Mouse (Mus musculus): ENCODE results near the gene Gm28051. TPM values are rescaled to one million over a fixed set of nuclear protein-coding genes. Genes with fewer than 3 reads are reported as not detected.

Gene Gm28051
- polyA plus RNA-seq, 1 experiment from 2014 or later, result not detected

DNA sequence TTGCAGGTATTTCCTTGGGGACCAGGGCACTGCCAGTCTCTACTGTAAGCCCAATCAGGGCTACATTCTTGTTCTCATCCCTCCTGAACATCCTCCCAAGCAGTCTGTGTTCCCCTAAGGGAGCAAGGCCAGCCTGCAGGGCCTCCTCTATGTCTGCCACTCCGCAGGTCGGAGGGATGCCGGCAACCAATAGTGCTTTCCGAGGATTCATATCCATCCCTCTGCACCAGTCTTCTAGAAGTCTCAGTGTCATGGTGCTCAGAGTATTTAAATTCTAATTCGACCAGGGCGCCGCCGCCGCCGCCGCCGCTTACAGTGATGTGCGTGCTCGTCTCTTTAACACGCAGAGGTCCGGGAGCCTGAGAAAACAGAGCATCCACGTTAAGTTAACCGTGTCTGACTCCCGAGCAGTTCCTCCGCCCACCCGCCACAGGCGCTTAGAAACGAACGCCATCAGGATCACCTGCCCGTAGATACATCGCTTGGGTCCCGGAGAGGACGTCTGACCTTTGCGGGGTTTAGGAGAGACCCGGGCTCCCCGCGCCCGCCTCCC is 14.5 kb downstream of the Gm28051 start:
- Histone ChIP-seq H3K27ac (peak overlapping the region; percentile 90), H3K9me3 (no peaks in the 10 kb centered on the region), H3K4me3 (replicated peaks) (peak overlapping the region; percentile 80), H3K4me1 (replicated peaks) (peaks cover 21% of the 10 kb centered on the region), H3K4me2 (peak overlapping the region; percentile 84), H3K9ac (replicated peaks) (peak overlapping the region; percentile 82), H3K36me3 (peaks cover 7% of the 10 kb centered on the region; the same call in 1 of the 2 replicates), H3K27me3 (no peaks in the 10 kb centered on the region)
- WGBS, result under 1% methylated on average over 33 of the region's 33 CpGs
- ATAC-seq (ENCODE audit: insufficient number of reproducible peaks, insufficient read depth, low FRiP score, low TSS enrichment, low read depth), result peak; percentile 21; the same call in 1 of the 2 replicates

DNA sequence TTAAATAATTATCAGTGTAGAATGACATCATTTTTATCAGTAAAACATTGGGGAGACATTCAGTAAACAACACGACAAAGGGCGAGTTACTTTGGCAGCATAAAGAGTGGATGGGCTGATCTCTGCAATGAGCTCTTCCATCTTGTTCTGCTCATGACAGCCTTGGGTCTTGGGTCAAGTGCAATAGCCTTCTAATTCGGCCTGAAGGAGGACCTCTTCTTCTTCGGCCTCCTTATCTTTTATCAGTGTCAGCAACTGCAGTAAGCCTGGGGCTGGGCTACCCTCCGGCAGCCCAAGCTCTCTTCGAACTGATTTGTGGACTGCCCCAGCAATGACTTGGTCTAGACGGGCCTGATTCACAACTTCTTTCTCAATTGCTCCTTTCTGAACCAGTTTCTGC is 15.5 kb downstream of the Gm28051 start:
- no peaks in the 10 kb centered on the region for H3K9me3 ChIP-seq
- H3K4me3 ChIP-seq (replicated peaks), result no peak overlapping the region
- H3K4me2 ChIP-seq, result no peak overlapping the region
- no peak for ATAC-seq (ENCODE audit: insufficient number of reproducible peaks, insufficient read depth, low FRiP score, low TSS enrichment, low read depth)
- no peak overlapping the region for H3K27ac ChIP-seq
- H3K9ac ChIP-seq (replicated peaks), result no peak overlapping the region
- H3K36me3 ChIP-seq, result peaks cover 6% of the 10 kb centered on the region; the same call in 1 of the 2 replicates
- H3K4me1 ChIP-seq (replicated peaks), result peaks cover 21% of the 10 kb centered on the region
- WGBS, result 84% methylated on average over 7 of the region's 7 CpGs
- H3K27me3 ChIP-seq, result no peaks in the 10 kb centered on the region

DNA sequence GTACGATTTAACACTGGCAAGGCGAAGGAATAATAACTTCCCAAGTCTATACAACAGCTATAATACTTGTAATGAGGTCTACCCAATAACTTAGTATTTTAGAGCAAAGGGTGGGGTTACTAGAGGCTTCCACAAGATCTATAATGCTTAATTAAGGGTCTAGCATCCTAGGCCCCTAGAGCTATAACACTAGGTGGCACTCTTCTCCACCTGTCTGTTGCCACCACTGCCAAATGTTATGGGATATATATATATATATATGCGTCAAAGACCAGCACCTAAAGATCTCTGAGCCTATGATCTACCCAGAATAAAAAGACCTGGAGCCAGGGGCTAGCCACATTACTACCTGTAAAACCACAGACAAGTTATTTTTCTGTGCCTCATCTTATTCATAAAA is 17.3 kb downstream of the Gm28051 start:
- 59% methylated on average over 3 of the region's 3 CpGs for WGBS
- no peak overlapping the region for H3K4me2 ChIP-seq
- no peak overlapping the region for H3K27ac ChIP-seq
- peaks cover 6% of the 10 kb centered on the region; the same call in 1 of the 2 replicates for H3K36me3 ChIP-seq
- peaks cover 21% of the 10 kb centered on the region for H3K4me1 ChIP-seq (replicated peaks)
- H3K9me3 ChIP-seq, result no peaks in the 10 kb centered on the region
- no peaks in the 10 kb centered on the region for H3K27me3 ChIP-seq
- no peak for ATAC-seq (ENCODE audit: insufficient number of reproducible peaks, insufficient read depth, low FRiP score, low TSS enrichment, low read depth)
- H3K4me3 ChIP-seq (replicated peaks), result no peak overlapping the region
- no peak overlapping the region for H3K9ac ChIP-seq (replicated peaks)

- peaks cover 12% of the 10 kb centered on the region for H3K4me1 ChIP-seq (replicated peaks)
- WGBS, result 82% methylated on average over 5 of the region's 5 CpGs
- no peak for ATAC-seq (ENCODE audit: insufficient number of reproducible peaks, insufficient read depth, low FRiP score, low TSS enrichment, low read depth)
- no peak overlapping the region for H3K4me2 ChIP-seq
- H3K27me3 ChIP-seq, result no peaks in the 10 kb centered on the region
- H3K9ac ChIP-seq (replicated peaks), result no peak overlapping the region
- peaks cover 6% of the 10 kb centered on the region; the same call in 1 of the 2 replicates for H3K36me3 ChIP-seq
- H3K27ac ChIP-seq, result no peak overlapping the region
- H3K9me3 ChIP-seq, result no peaks in the 10 kb centered on the region
- no peak overlapping the region for H3K4me3 ChIP-seq (replicated peaks)
Observed at GRCm38 (mm10) chr12:102739096-102739495, 18.5 kb downstream of the Gm28051 start.

- Histone ChIP-seq H3K27ac (no peak overlapping the region), H3K4me3 (replicated peaks) (no peak overlapping the region), H3K36me3 (no peaks in the 10 kb centered on the region), H3K9ac (replicated peaks) (no peak overlapping the region), H3K27me3 (no peaks in the 10 kb centered on the region), H3K4me1 (replicated peaks) (peaks cover 22% of the 10 kb centered on the region), H3K4me2 (no peak overlapping the region), H3K9me3 (no peaks in the 10 kb centered on the region)
- no peak for ATAC-seq (ENCODE audit: insufficient number of reproducible peaks, insufficient read depth, low FRiP score, low TSS enrichment, low read depth)
- WGBS, result 8% methylated on average over 5 of the region's 5 CpGs
Observed at GRCm38 (mm10) chr12:102733381-102733780, 24.2 kb downstream of the Gm28051 start.

GRCm38 (mm10) chr12:102730798-102731619 is 26.6 kb downstream of the Gm28051 start:
- no peaks in the 10 kb centered on the region for H3K9me3 ChIP-seq
- no peaks in the 10 kb centered on the region for H3K27me3 ChIP-seq
- peak overlapping the region; percentile 11; the same call in 1 of the 2 replicates for H3K4me3 ChIP-seq (replicated peaks)
- peak overlapping the region; percentile 97 for H3K27ac ChIP-seq
- H3K4me1 ChIP-seq (replicated peaks), result peaks cover 22% of the 10 kb centered on the region
- H3K9ac ChIP-seq (replicated peaks), result 0 out of 2 replicates have a peak overlapping the region, but pooled peaks have one; percentile 34
- H3K36me3 ChIP-seq, result no peaks in the 10 kb centered on the region
- ATAC-seq (ENCODE audit: insufficient number of reproducible peaks, insufficient read depth, low FRiP score, low TSS enrichment, low read depth), result peak; percentile 74
- H3K4me2 ChIP-seq, result peak overlapping the region; percentile 53
- WGBS, result 14% methylated on average over 16 of the region's 16 CpGs

- no peaks in the 10 kb centered on the region for H3K9me3 ChIP-seq
- peak overlapping the region; percentile 53 for H3K4me2 ChIP-seq
- H3K4me3 ChIP-seq (replicated peaks), result peak overlapping the region; percentile 26
- no peaks in the 10 kb centered on the region for H3K27me3 ChIP-seq
- ATAC-seq (ENCODE audit: insufficient number of reproducible peaks, insufficient read depth, low FRiP score, low TSS enrichment, low read depth), result peak; percentile 95
- 0 out of 2 replicates have a peak overlapping the region, but pooled peaks have one; percentile 34 for H3K9ac ChIP-seq (replicated peaks)
- H3K27ac ChIP-seq, result peak overlapping the region; percentile 97
- peaks cover 22% of the 10 kb centered on the region for H3K4me1 ChIP-seq (replicated peaks)
- no peaks in the 10 kb centered on the region for H3K36me3 ChIP-seq
- 29% methylated on average over 26 of the region's 26 CpGs for WGBS
Observed at GRCm38 (mm10) chr12:102729855-102730797, 27.4 kb downstream of the Gm28051 start.

GRCm38 (mm10) chr12:102725761-102726175 is 31.8 kb downstream of the Gm28051 start:
- no peaks in the 10 kb centered on the region for H3K27me3 ChIP-seq
- no peaks in the 10 kb centered on the region for H3K9me3 ChIP-seq
- no peak overlapping the region for H3K9ac ChIP-seq (replicated peaks)
- no peak overlapping the region for H3K27ac ChIP-seq
- peaks cover 10% of the 10 kb centered on the region for H3K4me1 ChIP-seq (replicated peaks)
- H3K36me3 ChIP-seq, result no peaks in the 10 kb centered on the region
- ATAC-seq (ENCODE audit: insufficient number of reproducible peaks, insufficient read depth, low FRiP score, low TSS enrichment, low read depth), result no peak
- no peak overlapping the region for H3K4me2 ChIP-seq
- 79% methylated on average over 7 of the region's 7 CpGs for WGBS
- no peak overlapping the region for H3K4me3 ChIP-seq (replicated peaks)

GRCm38 (mm10) chr12:102725146-102725545 is 32.4 kb downstream of the Gm28051 start:
- peaks cover 6% of the 10 kb centered on the region for H3K4me1 ChIP-seq (replicated peaks)
- H3K9ac ChIP-seq (replicated peaks), result no peak overlapping the region
- WGBS, result 90% methylated on average over 6 of the region's 6 CpGs
- no peak overlapping the region for H3K27ac ChIP-seq
- no peaks in the 10 kb centered on the region for H3K9me3 ChIP-seq
- H3K27me3 ChIP-seq, result no peaks in the 10 kb centered on the region
- no peak for ATAC-seq (ENCODE audit: insufficient number of reproducible peaks, insufficient read depth, low FRiP score, low TSS enrichment, low read depth)
- no peak overlapping the region for H3K4me3 ChIP-seq (replicated peaks)
- no peak overlapping the region for H3K4me2 ChIP-seq
- H3K36me3 ChIP-seq, result no peaks in the 10 kb centered on the region

DNA sequence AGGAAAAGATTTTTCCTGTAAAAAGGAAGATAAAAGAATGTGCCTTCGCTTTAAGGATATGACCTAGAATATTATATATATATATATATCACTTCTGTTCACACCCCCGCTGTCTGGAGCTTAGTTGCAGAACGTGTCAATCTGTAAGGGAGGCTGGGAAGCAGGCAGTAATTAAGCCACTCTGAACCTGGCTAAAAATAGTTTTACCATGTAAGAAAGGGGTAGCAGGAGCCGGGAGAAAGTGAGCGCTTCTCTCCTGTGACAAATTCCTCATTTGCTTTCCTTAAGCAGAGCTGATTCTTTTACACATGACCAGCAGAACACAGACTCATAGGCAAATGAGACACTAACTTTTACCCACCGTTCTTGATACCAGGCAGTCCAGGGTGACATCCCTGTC is 33.7 kb downstream of the Gm28051 start:
- Histone ChIP-seq H3K9ac (replicated peaks) (no peak overlapping the region), H3K9me3 (no peaks in the 10 kb centered on the region), H3K36me3 (no peaks in the 10 kb centered on the region), H3K27me3 (no peaks in the 10 kb centered on the region), H3K4me1 (replicated peaks) (peaks cover 9% of the 10 kb centered on the region), H3K4me2 (no peak overlapping the region), H3K27ac (no peak overlapping the region), H3K4me3 (replicated peaks) (no peak overlapping the region)
- WGBS, result 61% methylated on average over 6 of the region's 6 CpGs
- no peak for ATAC-seq (ENCODE audit: insufficient number of reproducible peaks, insufficient read depth, low FRiP score, low TSS enrichment, low read depth)

DNA sequence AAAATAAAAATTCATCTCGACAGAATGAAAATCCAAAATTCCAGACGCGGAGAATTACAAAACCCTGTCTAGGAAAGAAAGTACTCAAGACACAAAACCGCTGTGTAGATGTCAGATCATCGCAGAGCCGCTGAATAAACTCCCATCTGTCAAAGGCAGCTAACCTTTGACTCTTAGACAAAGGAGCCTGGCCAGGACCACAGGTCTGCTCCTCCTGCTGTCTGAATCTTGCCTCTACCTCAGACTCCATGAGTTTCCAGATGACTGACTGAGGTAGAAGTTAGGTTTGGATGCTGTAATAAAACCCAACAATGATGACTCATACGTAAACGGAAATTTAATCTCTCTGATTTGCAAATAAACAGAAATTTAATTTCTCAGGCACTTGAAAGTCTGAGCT is 34.6 kb downstream of the Gm28051 start:
- H3K9me3 ChIP-seq, result no peaks in the 10 kb centered on the region
- H3K9ac ChIP-seq (replicated peaks), result no peak overlapping the region
- H3K27ac ChIP-seq, result no peak overlapping the region
- no peaks in the 10 kb centered on the region for H3K36me3 ChIP-seq
- 77% methylated on average over 8 of the region's 8 CpGs for WGBS
- H3K4me1 ChIP-seq (replicated peaks), result peaks cover 9% of the 10 kb centered on the region
- no peak for ATAC-seq (ENCODE audit: insufficient number of reproducible peaks, insufficient read depth, low FRiP score, low TSS enrichment, low read depth)
- H3K4me3 ChIP-seq (replicated peaks), result no peak overlapping the region
- H3K27me3 ChIP-seq, result no peaks in the 10 kb centered on the region
- H3K4me2 ChIP-seq, result no peak overlapping the region

Measured in limb, embryonic 12.5 days (tissue).